Mouse (Mus musculus) neural tube, embryonic 15.5 days (tissue): Measurements from ENCODE around the gene AB124611. TPM values are rescaled to one million over a fixed set of nuclear protein-coding genes. Genes with fewer than 3 reads are reported as not detected.

Experiments used
- ATAC-seq: fragments of 200-750 bp; cut with Nextera tagmentation; 2 replicates; pipeline ENCODE4 v1.8.0; 2017; ENCODE audit warnings: mild to moderate bottlenecking, moderate TSS enrichment, moderate library complexity; ENCODE audit not compliant: low FRiP score
- H3K27ac ChIP-seq: fragments of 300-500 bp; sonication (generic); replicated peaks from 2 replicates; pipeline ENCODE4 v1.5.1; 2015; ENCODE audit warnings: mild to moderate bottlenecking, inconsistent platforms
- H3K27me3 ChIP-seq: fragments of 300-500 bp; sonication (generic); replicated peaks from 2 replicates; pipeline ENCODE4 v1.6.1; 2015; ENCODE audit warnings: inconsistent platforms
- H3K36me3 ChIP-seq: fragments of 300-500 bp; sonication (generic); 2 replicates; pipeline ENCODE4 v1.6.1; 2015; ENCODE audit warnings: inconsistent platforms
- H3K4me1 ChIP-seq: fragments of 300-500 bp; sonication (generic); 2 replicates; pipeline ENCODE4 v1.6.1; 2015; ENCODE audit warnings: inconsistent platforms
- H3K4me2 ChIP-seq: fragments of 300-500 bp; sonication (generic); 2 replicates; pipeline ENCODE4 v1.6.1; 2015; ENCODE audit warnings: inconsistent platforms, mild to moderate bottlenecking, moderate library complexity
- H3K4me3 ChIP-seq: fragments of 300-500 bp; sonication (generic); replicated peaks from 2 replicates; pipeline ENCODE4 v1.5.1; 2015; ENCODE audit warnings: mild to moderate bottlenecking, inconsistent platforms
- H3K9ac ChIP-seq: fragments of 300-500 bp; sonication (generic); replicated peaks from 2 replicates; pipeline ENCODE4 v1.6.1; 2015; ENCODE audit warnings: mild to moderate bottlenecking, inconsistent platforms
- H3K9me3 ChIP-seq: fragments of 300-500 bp; sonication (generic); replicated peaks from 2 replicates; pipeline ENCODE4 v1.6.1; 2016; ENCODE audit warnings: inconsistent platforms
- WGBS: fragments of 180-500 bp; shearing (Covaris S2); methylation state at CpG from one replicate; pipeline ENCODE4 v1.1.7; 2015; ENCODE audit warnings: mixed read lengths; 5-methylcytosine and 5-hydroxymethylcytosine counted together
- polyA plus RNA-seq: library from polyadenylated mRNA; unstranded; fragments of >200 nt; fragmentation: Nextera tagmentation; extraction: Ambion mirVana; gene quantifications from 2 replicates; pipeline ENCODE4 v1.2.1, GENCODE M21; 2015

The AB124611 gene
- polyA plus RNA-seq, 1 experiment from 2014 or later: 2.3 TPM

- no peaks in the 10 kb centered on the region for H3K9me3 ChIP-seq
- 94% methylated on average over 8 of the region's 8 CpGs for WGBS
- no peak overlapping the region for H3K9ac ChIP-seq
- H3K4me2 ChIP-seq: no peak overlapping the region
- no peak overlapping the region for H3K27ac ChIP-seq
- no peak overlapping the region for H3K4me3 ChIP-seq
- H3K36me3 ChIP-seq: peaks cover 91% of the 10 kb centered on the region
- H3K27me3 ChIP-seq: no peaks in the 10 kb centered on the region
- no peaks in the 10 kb centered on the region for H3K4me1 ChIP-seq
- no peak for ATAC-seq
Measured at GRCm38 (mm10) chr9:21574012-21574801, 48.2 kb downstream of the AB124611 start.

DNA sequence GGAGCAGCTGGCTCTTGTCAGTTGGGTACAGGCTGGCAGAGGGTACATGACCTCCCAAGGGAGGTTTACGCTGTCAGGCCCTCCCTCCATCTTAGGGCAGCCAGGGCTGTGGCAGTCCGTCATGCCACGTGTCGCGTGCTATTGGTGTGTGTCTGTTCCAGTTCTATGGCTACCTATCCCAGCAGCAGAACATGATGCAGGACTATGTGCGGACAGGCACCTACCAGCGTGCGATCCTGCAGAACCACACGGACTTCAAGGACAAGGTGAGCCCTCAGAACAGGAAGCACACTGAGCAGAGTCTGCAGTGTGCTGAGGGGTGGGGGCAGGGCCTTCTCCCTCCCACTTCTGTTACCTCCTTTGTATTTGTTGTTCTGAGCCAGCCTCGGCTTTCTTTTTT lies 49.3 kb downstream of the AB124611 start:
- no peaks in the 10 kb centered on the region for H3K4me1 ChIP-seq
- H3K9me3 ChIP-seq: no peaks in the 10 kb centered on the region
- H3K36me3 ChIP-seq: peaks cover 92% of the 10 kb centered on the region
- no peak overlapping the region for H3K27ac ChIP-seq
- WGBS: 93% methylated on average over 10 of the region's 10 CpGs
- no peak for ATAC-seq
- no peaks in the 10 kb centered on the region for H3K27me3 ChIP-seq
- no peak overlapping the region for H3K4me2 ChIP-seq
- H3K9ac ChIP-seq: no peak overlapping the region
- H3K4me3 ChIP-seq: no peak overlapping the region

DNA sequence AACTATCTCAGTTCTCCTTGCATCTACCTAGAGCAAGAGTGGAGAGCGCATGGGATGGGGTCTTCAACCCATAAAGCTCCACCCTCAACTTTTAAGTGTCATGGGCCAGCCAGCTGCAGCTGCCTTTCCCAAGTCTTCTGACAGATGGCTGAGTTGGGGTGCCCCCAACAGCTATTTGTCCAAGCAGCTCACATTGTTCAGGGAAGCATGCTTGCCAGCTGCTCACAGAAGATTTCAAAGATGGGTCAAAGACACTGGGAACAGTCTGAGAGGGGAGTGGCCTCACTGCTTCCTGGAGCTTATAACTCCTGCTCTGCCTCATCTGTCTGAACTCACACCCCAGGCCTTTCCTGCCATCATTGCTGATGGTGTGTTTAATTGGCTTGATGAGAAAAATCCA lies 50.3 kb downstream of the AB124611 start:
- ATAC-seq: no peak
- no peak overlapping the region for H3K27ac ChIP-seq

DNA sequence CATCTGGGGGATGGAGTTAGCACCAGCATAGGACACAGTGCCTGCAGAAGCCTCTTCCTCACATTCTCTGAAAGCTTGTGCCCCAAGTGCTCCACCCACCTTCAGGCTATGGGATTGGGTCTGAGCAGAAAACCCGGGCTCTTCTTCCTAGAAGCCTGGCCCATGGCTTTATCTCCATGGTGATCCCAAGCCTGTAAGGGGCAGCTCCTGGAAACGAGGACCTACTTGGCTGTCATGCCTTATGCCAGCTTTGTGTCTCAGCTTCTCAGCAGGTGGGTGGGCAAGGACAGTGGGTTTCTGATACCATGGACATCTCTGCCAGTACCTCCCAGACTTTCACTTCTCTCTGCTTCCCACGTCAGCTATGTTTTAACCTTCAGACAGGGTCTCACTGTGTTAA lies 52.2 kb downstream of the AB124611 start:
- no peak for ATAC-seq
- WGBS: 62% methylated on average over 3 of the region's 3 CpGs

More for the DNA sequence above, 50.3 kb downstream of the AB124611 start:
- H3K36me3 ChIP-seq: peaks cover 92% of the 10 kb centered on the region
- no peak overlapping the region for H3K4me2 ChIP-seq
- no peaks in the 10 kb centered on the region for H3K9me3 ChIP-seq
- no peaks in the 10 kb centered on the region for H3K27me3 ChIP-seq
- H3K9ac ChIP-seq: no peak overlapping the region
- no peak overlapping the region for H3K4me3 ChIP-seq
- 86% methylated on average over 1 of the region's 1 CpGs for WGBS
- no peaks in the 10 kb centered on the region for H3K4me1 ChIP-seq

GRCm38 (mm10) chr9:21585401-21585800 lies 59.4 kb downstream of the AB124611 start:
- H3K9ac ChIP-seq: no peak overlapping the region
- H3K4me1 ChIP-seq: no peaks in the 10 kb centered on the region
- no peak for ATAC-seq
- no peak overlapping the region for H3K27ac ChIP-seq
- 96% methylated on average over 1 of the region's 1 CpGs for WGBS
- H3K9me3 ChIP-seq: no peaks in the 10 kb centered on the region
- H3K4me3 ChIP-seq: no peak overlapping the region
- no peak overlapping the region for H3K4me2 ChIP-seq
- peaks cover 96% of the 10 kb centered on the region for H3K36me3 ChIP-seq
- no peaks in the 10 kb centered on the region for H3K27me3 ChIP-seq

More for the DNA sequence above, 52.2 kb downstream of the AB124611 start:
- H3K27me3 ChIP-seq: no peaks in the 10 kb centered on the region
- H3K4me3 ChIP-seq: no peak overlapping the region
- H3K4me1 ChIP-seq: no peaks in the 10 kb centered on the region
- no peak overlapping the region for H3K4me2 ChIP-seq
- H3K9ac ChIP-seq: no peak overlapping the region
- H3K27ac ChIP-seq: no peak overlapping the region
- no peaks in the 10 kb centered on the region for H3K9me3 ChIP-seq
- peaks cover 92% of the 10 kb centered on the region for H3K36me3 ChIP-seq

GRCm38 (mm10) chr9:21587678-21588349 lies 61.8 kb downstream of the AB124611 start:
- no peak for ATAC-seq
- H3K36me3 ChIP-seq: peaks cover 76% of the 10 kb centered on the region
- no peak overlapping the region for H3K27ac ChIP-seq
- H3K4me2 ChIP-seq: no peak overlapping the region
- WGBS: 91% methylated on average over 23 of the region's 23 CpGs
- H3K4me3 ChIP-seq: no peak overlapping the region
- H3K27me3 ChIP-seq: no peaks in the 10 kb centered on the region
- no peaks in the 10 kb centered on the region for H3K9me3 ChIP-seq
- no peak overlapping the region for H3K9ac ChIP-seq
- H3K4me1 ChIP-seq: peaks cover 15% of the 10 kb centered on the region

- 93% methylated on average over 8 of the region's 8 CpGs for WGBS
- ATAC-seq: no peak
- Histone ChIP-seq H3K4me2 (no peak overlapping the region), H3K9ac (no peak overlapping the region), H3K36me3 (peaks cover 71% of the 10 kb centered on the region), H3K9me3 (no peaks in the 10 kb centered on the region), H3K27ac (no peak overlapping the region), H3K27me3 (no peaks in the 10 kb centered on the region), H3K4me1 (peaks cover 15% of the 10 kb centered on the region), H3K4me3 (no peak overlapping the region)
Measured at GRCm38 (mm10) chr9:21588350-21588749, 62.4 kb downstream of the AB124611 start.

DNA sequence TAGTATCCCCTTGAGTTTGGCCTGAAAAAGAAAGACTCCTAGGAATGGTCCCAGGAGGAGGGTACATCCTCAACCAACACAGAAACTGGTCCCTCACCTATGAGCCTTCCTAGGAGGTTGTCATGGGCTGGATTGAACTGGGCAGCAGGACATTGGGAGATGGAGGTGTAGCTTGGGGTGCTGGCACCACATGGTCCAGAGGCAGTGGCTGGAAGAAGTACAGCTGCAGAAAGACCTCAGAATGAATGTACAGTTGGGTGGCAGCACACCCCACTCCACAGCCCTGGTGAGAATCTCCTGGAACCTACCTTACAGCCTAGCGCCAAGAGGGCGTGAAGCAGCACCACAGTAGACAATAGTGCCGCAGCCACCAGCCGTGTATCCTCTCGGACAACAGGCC lies 63.6 kb downstream of the AB124611 start:
- 95% methylated on average over 5 of the region's 5 CpGs for WGBS
- no peak overlapping the region for H3K9ac ChIP-seq
- no peak for ATAC-seq
- no peaks in the 10 kb centered on the region for H3K27me3 ChIP-seq
- H3K4me1 ChIP-seq: peaks cover 25% of the 10 kb centered on the region
- no peak overlapping the region for H3K4me3 ChIP-seq
- H3K4me2 ChIP-seq: no peak overlapping the region
- H3K27ac ChIP-seq: no peak overlapping the region
- H3K9me3 ChIP-seq: no peaks in the 10 kb centered on the region
- peaks cover 62% of the 10 kb centered on the region for H3K36me3 ChIP-seq

DNA sequence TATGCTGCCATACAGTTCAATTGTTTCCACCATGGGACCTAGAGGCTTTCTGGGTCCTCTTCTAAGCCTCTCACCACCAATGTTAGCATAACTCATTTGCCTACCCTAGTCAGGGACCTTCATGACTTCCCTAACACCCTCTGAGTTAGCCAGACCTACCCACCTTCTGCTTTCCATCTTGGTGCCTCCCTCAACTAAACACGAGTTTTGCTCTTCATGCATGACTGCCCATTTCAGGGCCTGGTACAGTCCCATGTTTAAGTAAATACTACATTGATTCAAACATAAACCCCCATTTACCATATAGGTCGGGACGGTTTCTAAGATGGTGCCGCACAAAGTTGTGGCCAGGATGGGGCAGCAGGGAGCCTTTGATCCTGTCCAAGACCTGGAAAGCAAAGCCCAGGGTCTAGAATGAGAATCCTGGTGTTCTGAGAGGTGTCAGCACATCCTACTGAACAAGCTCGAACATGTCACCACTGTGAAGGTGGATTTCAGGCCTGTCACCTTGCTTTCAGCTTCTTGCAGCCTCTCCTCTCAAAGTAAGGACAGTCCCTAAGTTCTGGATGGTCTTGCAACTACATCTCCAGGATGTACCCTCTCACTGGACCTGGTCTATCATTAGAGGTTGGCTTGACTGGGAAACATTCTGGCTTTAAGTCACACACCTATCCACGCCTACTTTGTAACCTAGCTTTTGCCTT lies 65.3 kb downstream of the AB124611 start:
- H3K9ac ChIP-seq: peak overlapping the region; percentile 63; the same call in 1 of the 2 replicates
- H3K36me3 ChIP-seq: peaks cover 55% of the 10 kb centered on the region
- ATAC-seq: no peak
- peak overlapping the region; percentile 75 for H3K4me2 ChIP-seq
- peak overlapping the region; percentile 74; the same call in 1 of the 2 replicates for H3K4me3 ChIP-seq
- H3K27ac ChIP-seq: no peak overlapping the region
- no peaks in the 10 kb centered on the region for H3K9me3 ChIP-seq
- H3K4me1 ChIP-seq: peaks cover 36% of the 10 kb centered on the region
- 86% methylated on average over 6 of the region's 6 CpGs for WGBS
- H3K27me3 ChIP-seq: no peaks in the 10 kb centered on the region

DNA sequence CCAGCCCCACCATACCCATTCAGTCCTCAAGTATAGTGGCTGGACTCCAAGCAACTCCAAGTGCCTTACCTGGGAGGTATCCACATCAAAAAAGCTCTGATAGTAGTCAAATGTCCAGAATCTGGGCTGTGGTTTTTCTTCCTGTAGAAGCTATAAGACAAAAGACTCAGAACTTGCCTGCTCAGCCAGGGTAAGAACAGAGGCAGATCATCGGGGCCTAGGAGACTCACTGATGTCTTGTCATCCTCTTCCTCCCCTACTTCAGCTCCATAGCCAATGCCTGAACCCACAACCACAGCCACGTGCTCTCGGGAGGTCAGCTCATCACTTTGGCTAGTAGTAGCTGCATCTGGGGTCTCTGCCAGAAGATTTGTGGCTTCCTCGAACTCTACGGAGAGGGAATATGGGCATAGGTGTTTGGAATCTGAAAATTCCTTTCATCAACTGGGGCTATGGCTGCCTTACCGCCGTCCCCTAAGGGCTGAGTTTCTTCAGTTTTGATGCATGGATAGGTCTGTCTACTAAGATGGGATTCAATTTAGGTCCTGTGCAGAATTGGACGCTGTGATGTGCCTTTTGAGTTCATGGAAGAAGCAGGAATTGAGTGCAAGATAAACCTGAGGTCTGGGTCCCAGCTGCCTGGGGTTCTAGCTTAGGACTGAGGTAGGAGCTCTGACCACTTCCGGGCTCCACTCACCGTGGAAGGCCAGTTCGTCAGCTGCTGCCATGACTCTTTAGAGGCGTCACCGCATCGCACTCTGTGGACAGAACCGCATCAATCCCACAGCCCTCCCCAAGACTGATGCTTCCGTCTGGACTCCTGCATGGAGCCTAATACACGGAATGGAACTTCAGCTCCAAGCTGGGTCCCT lies 66.1 kb downstream of the AB124611 start:
- Histone ChIP-seq H3K4me2 (peak overlapping the region; percentile 75), H3K9ac (peak overlapping the region; percentile 63), H3K4me3 (peak overlapping the region; percentile 74), H3K27ac (peak overlapping the region; percentile 84), H3K4me1 (peaks cover 36% of the 10 kb centered on the region), H3K9me3 (no peaks in the 10 kb centered on the region), H3K27me3 (no peaks in the 10 kb centered on the region), H3K36me3 (peaks cover 51% of the 10 kb centered on the region)
- WGBS: 23% methylated on average over 17 of the region's 17 CpGs
- peak; percentile 81 for ATAC-seq

- H3K9ac ChIP-seq: peak within 1 kb of the TSS; percentile 81
- peak within 1 kb of the TSS; percentile 74 for H3K4me3 ChIP-seq
- H3K9me3 ChIP-seq: no peaks in the 10 kb centered on the region
- WGBS: under 1% methylated on average over 30 of the region's 30 CpGs
- peak within 1 kb of the TSS; percentile 88 for H3K27ac ChIP-seq
- no peaks in the 10 kb centered on the region for H3K27me3 ChIP-seq
- ATAC-seq: peak; percentile 92
- peaks cover 45% of the 10 kb centered on the region for H3K36me3 ChIP-seq
- peaks cover 36% of the 10 kb centered on the region for H3K4me1 ChIP-seq
- H3K4me2 ChIP-seq: peak within 1 kb of the TSS; percentile 75
Measured at GRCm38 (mm10) chr9:21592703-21593121, 66.7 kb downstream of the AB124611 start, which contains the start of the genes Timm29 and Yipf2. Gene Timm29 (plus strand): TSS chr9:21592722. Gene Yipf2 (minus strand): TSS chr9:21592828.
